22 mouse cellular contexts compared by ENCODE assay signal in genomic region chr17:87468616-87469015, GRCm38 (mm10). TPM values are rescaled to one million over a fixed set of nuclear protein-coding genes. Genes with fewer than 3 reads are reported as not detected.
"Had no signal": no experiment of that assay in that cellular context is flagged by ENCODE, and none has a peak within 500 bp of the region (broad histone marks: within the 10 kb centered on the region; RNA-seq: fewer than 3 reads in every experiment).

No protein-coding gene starts in this region.

- H3K27ac ChIP-seq: kidney, embryonic 15.5 days; limb, embryonic 15.5 days; liver, embryonic 14.5 days; midbrain, embryonic 12.5 days; neural tube, embryonic 12.5 days had no signal

- H3K36me3 ChIP-seq: kidney, embryonic 15.5 days; limb, embryonic 15.5 days; midbrain, embryonic 12.5 days; neural tube, embryonic 12.5 days had no signal

- H3K4me2 ChIP-seq: kidney, embryonic 15.5 days; limb, embryonic 15.5 days; midbrain, embryonic 12.5 days; neural tube, embryonic 12.5 days had no signal

- H3K9ac ChIP-seq: kidney, embryonic 15.5 days; limb, embryonic 15.5 days; liver, embryonic 14.5 days; midbrain, embryonic 12.5 days; neural tube, embryonic 12.5 days had no signal

- H3K4me3 ChIP-seq: kidney, embryonic 15.5 days; limb, embryonic 15.5 days; megakaryocyte, embryonic 14.5 days; midbrain, embryonic 12.5 days; neural tube, embryonic 12.5 days had no signal

- ATAC-seq: intestine, embryonic 16.5 days had no signal

- DNase-seq: kidney, adult 2 months; kidney, postnatal 14 days; lung, adult 2 months; lung, postnatal 10 days; lung, postnatal 4 days; retina, postnatal 1 day; right cerebral cortex, postnatal 4 days; spleen, adult 18-20 months; thymus, postnatal 36 days had no signal

- H3K9me3 ChIP-seq: kidney, embryonic 15.5 days; limb, embryonic 15.5 days; megakaryocyte, embryonic 14.5 days; midbrain, embryonic 12.5 days; neural tube, embryonic 12.5 days had no signal

- H3K27me3 ChIP-seq: kidney, embryonic 15.5 days; neural tube, embryonic 12.5 days had no signal

RNA-seq across cellular contexts. Expression of gene Stpg4, which starts 41.1 kb away (rescaled TPM):
- total RNA-seq: layer of hippocampus, postnatal 10 days; left cerebral cortex, adult 18-20 months; midbrain, postnatal 0 days; neutrophil, adult 5-6 weeks had no signal
- polyA plus RNA-seq: intestine, embryonic 16.5 days; kidney, adult 2 months; kidney, embryonic 15.5 days; large intestine, adult 2 months; limb, embryonic 15.5 days; liver, embryonic 14.5 days; lung, adult 2 months; midbrain, embryonic 12.5 days; neural tube, embryonic 12.5 days; stomach, embryonic 14.5 days had no signal
